Mouse (Mus musculus): ENCODE results near the gene Arv1.
A peak's percentile ranks its signal among the peaks of the same experiment; 100 is the strongest.

The Arv1 gene

DNA sequence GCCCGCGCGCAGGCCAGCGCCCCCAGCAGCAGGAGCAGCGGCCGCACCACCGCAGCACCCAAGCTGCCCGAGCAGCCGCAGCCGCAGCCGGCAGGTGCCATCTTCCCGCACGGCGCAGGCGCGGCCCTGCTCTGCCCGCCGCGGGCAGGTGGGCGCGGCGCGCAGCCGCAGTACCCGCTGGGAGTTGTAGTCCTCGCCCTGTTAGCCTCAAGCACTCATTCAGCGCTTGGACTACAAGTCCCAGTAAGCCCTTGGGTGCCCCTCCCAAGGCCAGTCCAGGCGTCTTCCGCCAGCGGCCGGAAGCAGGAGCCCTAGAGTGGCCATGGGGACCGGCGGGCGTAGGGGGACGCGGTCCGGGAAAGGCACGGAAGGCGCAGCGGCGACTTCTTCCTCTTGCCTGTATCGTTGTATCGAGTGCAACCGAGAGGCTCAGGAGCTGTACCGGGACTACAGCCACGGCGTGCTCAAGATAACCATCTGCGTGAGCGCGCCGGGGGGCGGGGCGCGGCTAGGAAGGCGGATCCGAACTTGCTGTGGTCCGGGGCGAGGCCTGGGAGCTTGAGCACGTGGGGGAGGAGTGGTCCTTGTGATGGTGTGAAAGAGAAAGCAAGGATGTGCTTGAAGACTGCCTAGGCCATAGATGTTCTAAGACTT, at the start of gene Arv1, which contains the start of gene Ttc13:
Arv1 (plus strand) TSS at position 278 of the 654 bp plus-strand sequence.
Ttc13 (minus strand) TSS at position 122 of the 654 bp plus-strand sequence.
- DNase-seq (ENCODE audit: low spot score): peak; percentile 96

DNA sequence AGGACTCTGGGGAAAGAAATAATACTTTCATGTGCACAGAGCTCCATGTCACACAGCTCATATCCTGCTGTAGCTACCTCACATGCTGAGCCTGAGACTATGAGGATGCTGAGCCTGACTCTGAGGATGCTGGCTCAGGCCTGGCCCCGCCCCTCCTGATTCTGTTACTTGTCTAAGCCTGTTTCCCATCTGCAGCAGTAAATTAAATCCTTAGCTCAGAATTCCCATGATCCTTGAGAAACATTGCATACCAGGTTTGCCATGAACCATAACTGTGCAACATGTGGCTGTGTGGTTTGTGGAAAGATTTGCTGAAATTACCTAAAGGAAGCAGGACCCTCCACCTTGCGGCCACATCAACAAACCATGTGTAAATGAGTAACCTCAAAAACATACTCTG, 49.6 kb upstream of the Arv1 start:
- DNase-seq (ENCODE audit: low spot score): no peak

DNA sequence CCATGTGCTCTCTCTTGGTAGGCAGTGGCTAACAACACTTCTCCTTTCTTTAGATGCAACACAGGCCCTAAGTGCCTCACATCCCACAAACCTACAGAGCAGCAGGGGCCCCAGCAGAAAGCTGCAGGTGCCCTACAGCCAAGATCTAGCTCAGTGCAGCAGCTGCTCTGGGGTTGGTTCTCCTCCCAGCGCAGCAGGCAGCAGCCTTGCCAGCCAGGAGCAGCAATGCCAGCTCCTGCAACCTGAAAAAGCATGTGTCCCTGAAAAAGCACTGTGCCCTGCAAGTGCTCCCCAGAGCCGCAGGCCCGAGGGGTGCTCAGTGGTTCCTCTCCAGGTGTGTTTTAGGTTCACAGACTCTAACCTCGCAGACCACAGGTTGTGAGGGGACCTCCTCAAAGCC, 45.3 kb upstream of the Arv1 start:
- DNase-seq (ENCODE audit: low spot score): no peak

DNA sequence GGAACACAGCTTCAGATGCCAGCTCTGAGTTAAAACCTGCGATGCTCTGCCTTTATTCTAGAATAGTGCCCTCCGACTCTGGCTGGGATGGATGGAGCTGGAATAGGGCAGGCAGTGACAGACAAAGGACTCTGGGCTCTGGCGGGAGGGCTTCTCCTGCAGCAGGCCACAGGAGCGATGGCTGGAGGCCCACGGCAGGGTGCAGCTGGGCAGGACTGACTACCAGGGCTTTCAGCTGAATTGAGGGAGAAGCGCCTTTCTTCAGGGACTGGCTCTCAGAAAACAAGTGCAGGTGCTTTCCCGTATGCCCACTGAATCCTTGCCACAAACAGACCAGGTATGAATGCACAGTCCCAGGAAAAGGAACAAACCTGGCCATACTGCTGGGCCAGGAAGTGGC, 44.9 kb upstream of the Arv1 start:
- no peak for DNase-seq (ENCODE audit: low spot score)

DNA sequence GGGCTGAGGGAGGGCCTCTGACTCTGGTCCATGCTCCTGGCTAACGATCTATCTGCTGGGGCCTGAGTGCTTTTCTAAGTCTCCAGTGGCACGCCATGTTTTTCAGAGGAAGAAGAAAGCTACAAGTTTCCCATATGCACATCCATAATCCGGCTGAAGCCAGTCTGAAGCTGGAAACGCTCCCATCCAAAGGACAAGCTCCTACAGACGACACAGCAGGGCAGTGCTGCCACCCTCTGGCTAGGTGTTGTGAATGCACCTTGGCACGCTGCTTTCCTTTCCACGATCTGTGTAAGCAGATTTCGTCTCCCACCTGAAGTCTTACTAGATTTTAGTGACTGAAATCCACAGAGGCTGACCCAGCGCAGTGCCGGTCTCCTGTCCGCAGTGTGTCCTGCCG, 44.5 kb upstream of the Arv1 start:
- DNase-seq (ENCODE audit: low spot score): peak; percentile 91

DNA sequence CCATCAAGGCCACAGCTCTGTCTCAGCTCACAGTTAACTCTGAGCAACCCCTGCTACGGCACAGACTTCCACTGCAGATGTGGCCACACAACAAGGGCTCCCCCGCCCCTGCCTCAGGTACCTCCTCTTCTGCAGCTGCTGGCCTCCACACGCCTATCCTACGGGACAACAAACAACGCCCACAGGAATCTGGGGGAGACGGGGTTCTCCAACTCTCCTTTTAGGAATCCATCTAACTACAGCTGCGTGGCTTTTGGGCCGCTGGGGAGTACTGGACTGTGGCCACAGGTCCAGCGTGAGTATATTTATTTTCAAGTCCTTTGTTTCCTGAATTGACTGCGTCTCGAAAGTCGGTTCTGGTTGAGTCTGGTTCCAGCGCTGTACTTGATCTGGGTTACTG, 43.7 kb upstream of the Arv1 start:
- no peak for DNase-seq (ENCODE audit: low spot score)

DNA sequence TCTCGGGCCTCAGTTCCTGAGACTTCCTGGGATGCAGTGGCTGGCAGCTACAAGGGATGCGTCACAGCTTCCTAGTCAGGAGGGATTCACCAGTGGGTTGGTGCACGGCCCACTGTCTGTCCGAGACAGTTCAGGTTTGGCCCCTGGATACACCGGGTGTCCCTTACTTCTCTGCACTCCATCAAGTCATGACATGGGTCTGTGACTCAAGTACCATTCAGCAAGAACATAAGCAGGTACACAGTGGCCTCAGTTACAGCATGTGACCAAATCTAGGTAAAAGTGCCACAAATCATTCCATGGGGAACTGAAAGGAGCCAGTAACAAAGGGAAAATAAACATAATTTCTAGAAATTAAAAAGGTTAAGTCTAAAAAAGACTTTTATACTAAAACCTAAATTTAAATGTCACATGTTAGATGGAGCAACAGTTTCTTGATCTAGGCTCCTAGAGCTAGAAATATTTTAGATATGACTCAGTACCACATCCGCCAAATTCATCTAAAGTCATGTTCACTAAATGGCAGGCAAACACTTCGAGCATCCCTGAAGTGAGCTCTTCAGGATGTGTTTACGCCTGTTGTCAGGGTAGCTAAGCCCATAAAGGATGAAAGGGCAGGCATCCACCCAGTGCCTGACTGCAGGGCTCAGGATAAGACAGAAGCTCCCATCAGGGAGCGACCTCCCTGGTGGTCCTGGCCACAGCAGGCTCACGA, 40.7 kb upstream of the Arv1 start:
- DNase-seq (ENCODE audit: low spot score): no peak

DNA sequence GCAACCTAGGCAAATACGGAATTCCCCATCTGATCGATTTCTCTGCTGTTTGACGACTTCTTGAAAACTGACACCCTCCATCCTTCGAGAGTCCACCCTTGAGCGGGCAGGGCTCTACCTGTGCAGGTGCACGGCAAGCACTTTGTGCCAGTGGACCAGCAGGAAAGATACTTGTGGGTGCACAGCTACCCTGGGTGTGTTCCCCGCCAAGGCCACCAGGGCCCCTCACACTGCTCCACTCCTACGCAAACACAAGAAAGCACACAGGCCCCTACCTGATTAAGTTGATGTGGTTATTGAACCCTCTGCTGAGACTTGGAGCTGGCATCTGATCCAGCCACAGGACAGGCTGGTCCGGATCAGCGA, 40.2 kb upstream of the Arv1 start:
- no peak for DNase-seq (ENCODE audit: low spot score)

DNA sequence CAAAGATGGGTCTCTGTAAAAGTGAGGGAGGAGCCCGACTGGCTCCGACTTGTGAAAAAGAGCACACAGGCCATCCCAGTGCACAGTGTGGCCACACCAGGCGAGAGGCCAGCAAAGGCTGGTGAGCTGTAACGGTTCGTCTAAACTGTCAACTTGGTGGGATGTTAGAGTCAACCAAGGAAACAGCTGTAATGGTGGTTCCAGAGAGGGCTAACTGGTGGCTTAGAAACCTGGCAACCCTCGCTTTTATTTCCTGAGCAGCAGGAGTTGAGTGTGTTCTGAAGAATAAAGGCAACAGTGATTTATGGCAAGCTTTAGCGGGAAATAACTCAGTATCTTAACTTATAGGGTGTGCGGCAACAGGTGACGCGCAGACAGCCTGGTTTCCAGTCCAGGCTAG, 39.7 kb upstream of the Arv1 start:
- DNase-seq (ENCODE audit: low spot score): no peak

DNA sequence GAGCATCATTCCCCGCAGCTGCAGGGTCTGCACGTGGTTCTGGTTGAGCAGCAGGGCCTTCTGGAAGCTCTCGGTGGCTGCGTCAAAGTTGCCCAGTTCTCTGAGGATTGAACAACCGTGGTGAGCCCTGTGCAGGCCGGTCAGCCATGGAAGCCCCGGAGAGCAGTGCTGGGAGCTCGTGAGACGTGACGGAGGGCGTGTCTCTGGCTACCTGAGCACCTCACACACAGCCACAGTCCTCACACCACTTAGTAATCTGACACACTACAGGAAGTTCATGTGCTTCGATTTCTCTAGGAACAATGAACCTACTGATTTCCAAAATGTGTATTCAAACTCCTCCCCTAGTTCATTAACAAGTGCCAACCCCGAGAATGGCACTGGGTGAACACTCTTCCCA, 33.0 kb upstream of the Arv1 start:
- no peak for DNase-seq (ENCODE audit: low spot score)

DNA sequence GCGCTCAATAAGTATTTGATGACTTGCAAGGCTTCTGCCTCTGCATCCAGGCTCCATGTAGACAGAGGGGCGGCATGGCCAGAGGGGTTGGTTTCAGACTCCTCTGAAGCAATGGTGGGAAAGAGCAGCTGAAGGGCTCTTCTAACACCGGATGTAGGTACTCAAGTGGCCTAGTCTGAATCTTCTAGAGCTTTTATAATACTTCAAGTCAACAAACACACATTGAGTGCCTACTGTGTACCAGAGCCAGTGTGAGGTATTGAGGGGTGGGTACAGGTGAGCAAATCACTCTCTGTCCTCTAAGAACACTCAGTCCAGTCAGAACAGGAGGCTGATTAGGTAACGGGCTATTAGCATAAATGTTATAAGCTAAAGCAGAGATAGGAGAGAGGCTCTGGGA, 30.2 kb upstream of the Arv1 start:
- no peak for DNase-seq (ENCODE audit: low spot score)

DNA sequence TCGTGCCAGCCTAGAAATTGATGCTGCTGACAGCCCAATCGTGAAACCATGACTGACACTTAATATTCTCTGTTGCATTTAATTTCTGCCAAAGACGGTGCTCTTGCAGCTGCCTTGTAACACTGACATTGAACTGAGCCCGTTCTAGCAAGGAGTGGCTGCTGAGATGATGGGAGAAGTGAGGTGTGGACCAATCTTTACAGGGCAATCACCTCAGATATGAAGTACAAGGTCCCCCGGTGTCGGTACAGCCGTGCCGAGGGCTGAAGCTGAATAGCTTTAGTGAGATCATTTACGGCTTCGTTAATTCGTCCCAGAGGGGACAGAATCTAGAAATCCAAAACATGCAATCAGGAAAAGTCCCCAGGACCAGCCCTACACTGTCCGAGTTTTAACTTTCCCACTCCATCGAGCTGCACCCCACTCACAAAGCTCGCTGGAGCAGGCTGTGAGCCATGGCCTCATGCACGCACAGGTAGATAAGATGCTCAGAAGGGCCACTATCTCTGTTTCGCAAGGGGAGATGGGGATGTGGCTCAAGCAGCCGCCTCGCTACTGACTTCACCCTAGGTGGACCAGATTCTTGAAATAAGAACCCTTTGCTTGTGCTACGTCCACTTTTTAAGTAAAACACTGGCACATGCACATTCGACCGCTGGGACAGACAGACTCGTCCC, 26.4 kb upstream of the Arv1 start:
- no peak for DNase-seq (ENCODE audit: low spot score)

DNA sequence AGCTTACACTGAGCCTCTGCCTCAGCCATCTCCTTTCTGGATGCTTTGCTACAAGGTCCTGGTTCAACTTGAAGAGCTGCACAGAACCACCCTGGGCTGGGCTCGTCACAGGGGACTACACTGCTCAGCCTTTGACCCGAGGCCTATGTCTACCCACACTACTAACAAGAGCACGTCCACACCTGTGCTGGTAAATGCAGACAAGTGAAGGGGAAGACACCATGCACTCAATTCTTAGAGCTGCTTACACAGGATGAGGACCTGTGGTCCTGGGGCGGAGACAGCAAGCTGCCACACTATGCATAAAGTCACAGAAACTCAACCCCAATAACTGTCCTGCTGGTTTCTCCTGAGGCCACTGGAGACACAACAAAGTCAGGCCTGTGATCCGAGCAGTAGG, 21.7 kb upstream of the Arv1 start:
- DNase-seq (ENCODE audit: low spot score): no peak

DNA sequence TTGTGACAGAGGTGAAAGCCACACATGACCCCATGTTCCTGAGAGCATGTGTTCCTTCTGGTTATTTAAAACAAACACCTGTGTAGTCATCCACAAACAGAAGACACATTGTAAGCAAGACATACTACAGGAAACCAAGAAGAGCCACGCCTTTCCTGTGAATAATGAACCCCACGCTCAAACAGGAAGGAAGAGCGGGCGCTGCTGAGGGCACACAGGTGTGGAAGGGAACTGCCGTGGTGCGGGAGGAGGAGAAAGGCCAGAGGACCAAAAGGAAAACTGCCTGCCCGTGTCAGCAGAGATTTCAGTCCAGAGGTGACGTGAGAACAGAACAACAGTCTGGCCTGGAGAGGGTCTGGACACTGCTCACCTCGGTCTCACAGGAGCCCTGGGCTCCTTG, 20.9 kb upstream of the Arv1 start:
- DNase-seq (ENCODE audit: low spot score): no peak

DNA sequence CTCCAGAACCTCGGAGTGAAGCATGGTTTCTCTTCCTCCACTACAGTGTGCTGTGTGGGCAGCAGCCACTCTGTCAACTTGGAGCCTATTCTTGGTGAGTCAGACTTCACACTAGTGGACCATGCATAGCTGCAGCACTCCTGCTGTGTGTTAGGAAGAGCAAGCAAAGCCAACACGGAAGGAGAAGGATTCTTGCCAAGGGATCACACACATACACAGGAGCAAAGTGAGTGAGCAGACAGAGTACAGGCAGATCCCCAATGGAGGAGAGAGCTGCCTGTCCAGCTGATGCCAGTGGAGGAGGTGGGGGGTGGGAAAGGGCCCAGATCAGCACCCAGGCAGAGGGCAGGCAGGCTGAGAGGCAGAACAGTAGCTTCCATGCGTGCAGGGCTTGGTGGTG, 19.8 kb upstream of the Arv1 start:
- DNase-seq (ENCODE audit: low spot score): no peak

DNA sequence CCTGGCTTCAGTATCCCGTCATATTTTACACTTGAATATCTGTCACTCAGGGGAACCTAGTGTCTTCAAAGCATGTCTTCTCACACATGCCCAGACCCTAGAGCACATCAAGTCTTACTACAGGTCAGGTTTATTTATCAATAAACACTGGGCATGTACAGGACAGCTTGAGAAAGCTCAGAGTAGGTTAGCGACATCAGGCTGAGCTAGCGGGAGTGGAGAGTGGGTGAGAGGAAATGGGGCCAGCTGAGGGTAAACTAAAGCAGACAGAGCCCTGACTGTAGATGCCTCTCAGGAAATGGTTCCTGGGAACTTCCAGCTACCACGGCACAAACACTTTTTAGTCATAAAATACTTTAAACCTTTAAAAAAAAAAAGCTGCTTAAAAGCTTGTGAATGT, 18.4 kb upstream of the Arv1 start:
- no peak for DNase-seq (ENCODE audit: low spot score)

DNA sequence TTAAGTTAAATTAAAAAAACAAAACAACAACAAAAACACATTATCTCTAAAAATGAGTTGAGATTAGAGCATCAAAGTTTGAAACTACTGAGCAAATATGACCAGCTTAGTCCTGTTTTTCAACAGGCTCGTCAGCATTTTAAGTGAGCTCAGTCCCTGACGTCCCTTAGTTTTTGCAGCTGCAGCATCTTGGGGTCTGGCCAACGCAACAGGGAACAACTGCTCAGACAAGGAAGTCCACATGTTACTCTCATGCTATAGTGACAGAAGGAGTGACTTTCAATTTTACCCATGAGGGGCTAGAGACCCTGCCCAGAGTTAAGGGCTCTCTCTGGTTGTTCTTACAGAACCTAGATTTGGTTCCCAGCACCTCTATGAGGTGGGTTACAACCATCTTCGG, 17.6 kb upstream of the Arv1 start:
- no peak for DNase-seq (ENCODE audit: low spot score)

DNA sequence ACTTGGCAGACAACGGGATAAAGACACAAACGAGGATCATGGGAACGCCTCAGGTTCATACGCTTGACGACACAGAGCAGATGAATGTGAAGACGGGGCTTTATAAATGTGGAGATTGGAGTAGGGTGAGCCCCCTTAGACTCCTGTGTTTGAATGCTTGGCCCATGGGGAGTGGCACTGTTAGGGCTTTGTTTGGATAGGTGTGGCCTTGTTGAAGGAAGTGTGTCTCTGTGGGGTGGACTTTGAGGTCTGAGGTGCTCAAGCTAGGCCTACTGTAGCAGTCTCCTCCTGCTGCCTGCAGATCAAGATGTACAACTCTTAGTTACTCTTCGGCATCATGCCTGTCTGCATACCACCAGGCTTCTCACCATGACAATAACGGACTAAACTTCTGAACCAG, 16.1 kb upstream of the Arv1 start:
- no peak for DNase-seq (ENCODE audit: low spot score)

DNA sequence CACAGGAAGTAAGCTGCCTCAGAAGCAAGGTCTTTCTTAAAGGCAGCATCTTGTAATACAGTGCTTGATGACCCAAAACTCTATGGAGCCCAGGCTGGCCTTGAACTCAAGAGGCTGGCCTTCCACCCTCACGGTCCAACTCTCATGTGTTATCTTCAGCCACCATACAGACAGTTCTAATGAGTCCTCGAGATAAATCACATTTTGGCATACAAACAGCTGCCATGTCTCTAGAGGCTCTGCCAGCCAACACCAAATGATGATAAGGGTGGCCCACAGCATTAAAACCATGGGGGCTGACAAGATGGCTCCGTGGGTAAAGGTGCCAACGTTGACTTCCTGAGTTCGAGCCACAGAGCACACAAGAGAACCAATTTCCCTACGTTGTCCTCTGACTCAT, 8.7 kb upstream of the Arv1 start:
- DNase-seq (ENCODE audit: low spot score): no peak

DNA sequence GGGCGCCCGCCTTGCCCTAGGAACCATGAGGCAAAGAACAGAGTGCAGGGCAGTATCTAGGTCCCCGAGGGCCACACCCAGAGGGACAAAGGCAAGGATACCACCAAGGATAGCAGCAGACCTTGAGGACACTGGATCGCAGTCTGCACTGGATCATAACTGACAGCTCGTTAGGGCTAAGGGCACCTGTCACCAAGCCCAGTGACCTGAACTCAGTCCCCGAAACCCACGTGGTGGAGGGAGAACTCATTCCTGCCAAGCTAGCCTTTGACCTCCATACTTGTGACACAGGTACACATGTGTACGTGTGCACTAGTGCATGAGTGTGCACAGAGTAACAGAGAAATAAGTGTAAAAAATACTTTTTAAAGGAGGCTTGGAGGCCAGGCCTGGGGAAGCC, 6.2 kb upstream of the Arv1 start:
- no peak for DNase-seq (ENCODE audit: low spot score)

DNA sequence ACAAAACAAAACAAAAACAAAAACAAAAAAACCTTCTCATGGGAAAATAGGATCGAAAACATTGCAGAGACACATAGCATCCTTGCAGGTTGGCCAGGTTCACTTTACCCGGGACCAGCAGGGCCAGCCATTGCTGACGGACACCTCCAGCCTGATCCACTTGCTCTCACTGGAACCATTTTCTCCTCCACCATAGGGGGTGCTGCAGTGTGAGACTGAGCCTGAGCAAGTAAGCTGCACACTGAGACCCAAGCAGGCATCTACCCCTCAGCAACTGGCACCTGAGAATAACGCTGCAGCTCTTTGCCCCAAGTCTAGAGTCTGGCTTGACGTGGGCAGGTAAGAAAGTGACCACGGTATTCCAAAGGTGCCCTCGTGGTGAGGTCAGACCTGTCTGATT, 1.8 kb upstream of the Arv1 start:
- DNase-seq (ENCODE audit: low spot score): no peak

DNA sequence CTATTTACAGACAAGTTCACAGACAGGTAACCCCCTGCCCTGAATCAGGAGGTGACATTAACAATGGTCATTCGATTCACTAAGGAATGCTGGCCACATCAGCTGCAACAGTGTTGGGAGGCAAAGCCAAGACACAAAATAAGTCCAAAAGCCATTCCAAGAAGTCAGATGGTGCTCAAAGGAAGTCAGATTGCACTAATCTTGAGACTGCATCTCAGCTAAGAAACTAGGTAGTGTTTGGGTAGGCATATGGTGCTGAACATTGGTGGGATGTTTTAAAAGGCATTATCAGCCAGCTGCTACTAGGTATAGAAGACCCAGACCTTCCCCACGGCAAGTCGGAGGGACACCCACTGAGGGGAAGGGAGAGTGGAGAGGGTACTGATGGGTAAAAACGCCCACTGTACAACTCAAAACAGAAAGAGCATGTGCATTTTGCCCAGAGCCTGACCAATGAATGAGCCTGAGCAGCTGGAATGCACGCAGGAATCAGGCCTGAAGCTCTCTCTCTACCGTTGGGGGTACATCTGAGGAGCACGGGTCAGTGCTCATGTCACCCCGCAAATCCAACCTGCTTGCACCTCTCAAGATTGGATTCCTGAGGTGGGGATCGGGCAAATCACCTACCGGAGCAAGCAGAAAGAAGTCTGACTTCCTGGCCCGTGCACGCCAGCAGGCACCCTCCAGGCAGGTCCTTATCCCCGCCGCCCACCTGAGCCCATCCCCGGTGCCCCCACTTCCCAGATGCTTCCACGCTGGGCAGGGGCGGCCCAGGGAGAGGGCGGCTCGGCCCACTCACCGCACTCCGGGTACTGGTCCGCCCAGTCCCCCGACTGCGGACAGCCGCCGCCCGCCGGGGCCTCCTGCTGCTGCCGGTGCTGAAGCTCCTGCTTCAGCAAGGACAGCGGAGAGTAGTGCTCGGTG, 739 bp upstream of the Arv1 start:
- no peak for DNase-seq (ENCODE audit: low spot score)

DNA sequence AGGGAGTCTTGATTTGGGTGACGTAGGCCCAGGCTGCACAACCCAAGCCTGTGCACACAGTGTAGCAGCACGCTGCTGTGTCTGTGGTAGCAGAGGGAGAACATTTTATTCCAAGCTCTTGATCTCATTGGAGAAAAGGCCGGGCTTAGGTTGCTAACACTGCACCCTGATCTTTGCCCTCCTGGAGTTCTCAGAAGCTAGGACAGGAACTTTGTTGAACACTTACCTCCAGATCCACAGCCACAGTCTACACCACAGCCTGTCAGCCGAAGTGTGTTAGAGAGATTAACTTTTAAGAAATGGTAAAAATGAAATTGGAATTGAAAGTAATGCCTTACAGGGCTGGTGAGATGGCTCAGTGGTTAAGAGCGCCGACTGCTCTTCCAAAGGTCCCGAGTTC, 2.4 kb downstream of the Arv1 start:
- no peak for DNase-seq (ENCODE audit: low spot score)
